Mouse (Mus musculus): Measurements from ENCODE around the gene Tbc1d30. TPM values are rescaled to one million over a fixed set of nuclear protein-coding genes. Genes with fewer than 3 reads are reported as not detected.

The Tbc1d30 gene
- total RNA-seq, 2 experiments from 2014 or later, result 7.3 TPM; not detected in 1

- no peak for ATAC-seq (replicated peaks; ENCODE audit: poor library complexity, severe bottlenecking)
These were observed 112.5 kb downstream of the Tbc1d30 start for GRCm38 (mm10) chr10:121238551-121238950.

- peak; percentile 59 for ATAC-seq (replicated peaks; ENCODE audit: poor library complexity, severe bottlenecking)
These were observed 113.7 kb downstream of the Tbc1d30 start for GRCm38 (mm10) chr10:121237377-121237776.

GRCm38 (mm10) chr10:121235167-121235824, 115.8 kb downstream of the Tbc1d30 start:
- no peak for ATAC-seq (replicated peaks; ENCODE audit: poor library complexity, severe bottlenecking)

- no peak for ATAC-seq (replicated peaks; ENCODE audit: poor library complexity, severe bottlenecking)
These were observed 116.6 kb downstream of the Tbc1d30 start for GRCm38 (mm10) chr10:121234476-121234875.

- ATAC-seq (replicated peaks; ENCODE audit: poor library complexity, severe bottlenecking), result no peak
These were observed 122.6 kb downstream of the Tbc1d30 start for GRCm38 (mm10) chr10:121228422-121228953.

- no peak for ATAC-seq (replicated peaks; ENCODE audit: poor library complexity, severe bottlenecking)
These were observed 123.1 kb downstream of the Tbc1d30 start for GRCm38 (mm10) chr10:121227988-121228409.

- no peak for ATAC-seq (replicated peaks; ENCODE audit: poor library complexity, severe bottlenecking)
These were observed 123.7 kb downstream of the Tbc1d30 start for GRCm38 (mm10) chr10:121227403-121227802.

GRCm38 (mm10) chr10:121225636-121226035, 125.4 kb downstream of the Tbc1d30 start:
- 0 out of 2 replicates have a peak, but pooled peaks have one; percentile 33 for ATAC-seq (replicated peaks; ENCODE audit: poor library complexity, severe bottlenecking)

GRCm38 (mm10) chr10:121222881-121223280, 128.2 kb downstream of the Tbc1d30 start:
- ATAC-seq (replicated peaks; ENCODE audit: poor library complexity, severe bottlenecking), result no peak

- peak; percentile 59 for ATAC-seq (replicated peaks; ENCODE audit: poor library complexity, severe bottlenecking)
These were observed 132.5 kb downstream of the Tbc1d30 start for GRCm38 (mm10) chr10:121218616-121219015.

GRCm38 (mm10) chr10:121216804-121217203, 134.3 kb downstream of the Tbc1d30 start:
- peak; percentile 73 for ATAC-seq (replicated peaks; ENCODE audit: poor library complexity, severe bottlenecking)

Other genes starting within 250 kb of the Tbc1d30 start
- 13.6 and 15.6 TPM in 2 replicates for gene Gns, start 13.8 kb upstream of the Tbc1d30 start, total RNA-seq (2014; fragmentation: Nextera tagmentation)
- 7.1 and 9.4 TPM in 2 replicates for gene Gns, start 13.8 kb upstream of the Tbc1d30 start, total RNA-seq (2017)
- gene Rassf3, start 125.1 kb upstream of the Tbc1d30 start, total RNA-seq (2014; fragmentation: Nextera tagmentation), result 22.4 and 30.6 TPM in 2 replicates
- 21.0 and 22.5 TPM in 2 replicates for gene Rassf3, start 125.1 kb upstream of the Tbc1d30 start, total RNA-seq (2017)
- gene Tbk1, start 235.5 kb upstream of the Tbc1d30 start, total RNA-seq (2014; fragmentation: Nextera tagmentation), result 69.1 and 70.9 TPM in 2 replicates
- 53.0 and 67.7 TPM in 2 replicates for gene Tbk1, start 235.5 kb upstream of the Tbc1d30 start, total RNA-seq (2017)